Mouse (Mus musculus): ENCODE measurements around the gene Col6a6. TPM values are rescaled to one million over a fixed set of nuclear protein-coding genes. Genes with fewer than 3 reads are reported as not detected.

Col6a6 gene
- total and polyA plus RNA-seq, 3 experiments = 0.05 TPM; not detected in 2

GRCm38 (mm10) chr9:105731976-105732375 lies 96.0 kb downstream of the Col6a6 start:
- ATAC-seq (ENCODE audit: extremely low read depth, insufficient number of reproducible peaks, low FRiP score, poor library complexity, severe bottlenecking) (no peak), DNase-seq (ENCODE audit: low spot score) (no peak)
- Histone ChIP-seq H3K27me3 (ENCODE audit: insufficient read depth, low read length) (no peaks in the 10 kb centered on the region), H3K4me1 (ENCODE audit: insufficient read depth, low read depth, low read length) (no peaks in the 10 kb centered on the region), H3K4me3 (ENCODE audit: low read depth, low read length) (no peak overlapping the region), H3K36me3 (replicated peaks) (no peaks in the 10 kb centered on the region), H3K9me3 (replicated peaks) (peaks cover 5% of the 10 kb centered on the region; the same call in 1 of the 2 replicates)
- TF ChIP-seq TAL1 (conservative IDR thresholded peaks at IDR 0.05; ENCODE audit: low read depth, low read length) (no peak), GATA2 (IDR thresholded peaks at IDR 0.05; ENCODE audit: borderline replicate concordance, low read depth, low read length) (no peak), CTCF (IDR thresholded peaks at IDR 0.05; ENCODE audit: low read depth, low read length) (no peak), GATA1 (IDR thresholded peaks at IDR 0.05; ENCODE audit: borderline replicate concordance, low read length) (no peak), POLR2AphosphoS5 (IDR thresholded peaks at IDR 0.05; ENCODE audit: insufficient replicate concordance, low read depth, low read length) (no peak)

DNA sequence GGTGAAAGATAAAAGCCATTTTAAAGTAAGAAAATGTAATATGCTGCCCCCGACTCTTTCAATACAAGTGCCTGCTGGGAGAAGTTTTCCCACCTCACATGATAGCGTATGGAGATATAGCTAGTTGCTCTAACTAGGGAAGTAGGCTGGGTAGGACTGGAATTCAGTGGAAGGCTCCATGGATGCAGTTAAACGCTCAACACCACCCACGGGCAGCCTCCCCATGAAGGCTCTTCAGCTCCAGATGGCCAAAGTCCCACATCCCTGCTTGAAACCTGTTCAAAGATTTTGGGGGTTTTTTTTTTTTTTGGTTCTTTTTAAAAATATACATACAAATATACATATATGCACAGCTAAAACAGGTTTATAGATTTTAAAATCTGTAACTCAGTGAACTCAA lies 107.5 kb downstream of the Col6a6 start:
- Histone ChIP-seq H3K4me3 (ENCODE audit: low read depth, low read length) (no peak overlapping the region), H3K36me3 (replicated peaks) (no peaks in the 10 kb centered on the region), H3K9me3 (replicated peaks) (no peaks in the 10 kb centered on the region), H3K27me3 (ENCODE audit: insufficient read depth, low read length) (no peaks in the 10 kb centered on the region), H3K4me1 (ENCODE audit: insufficient read depth, low read depth, low read length) (no peaks in the 10 kb centered on the region)
- no peak for DNase-seq (ENCODE audit: low spot score)
- no peak for ATAC-seq (ENCODE audit: extremely low read depth, insufficient number of reproducible peaks, low FRiP score, poor library complexity, severe bottlenecking)
- TF ChIP-seq TAL1 (conservative IDR thresholded peaks at IDR 0.05; ENCODE audit: low read depth, low read length) (no peak), POLR2AphosphoS5 (IDR thresholded peaks at IDR 0.05; ENCODE audit: insufficient replicate concordance, low read depth, low read length) (no peak), GATA2 (IDR thresholded peaks at IDR 0.05; ENCODE audit: borderline replicate concordance, low read depth, low read length) (no peak), GATA1 (IDR thresholded peaks at IDR 0.05; ENCODE audit: borderline replicate concordance, low read length) (no peak), CTCF (IDR thresholded peaks at IDR 0.05; ENCODE audit: low read depth, low read length) (no peak)

DNA sequence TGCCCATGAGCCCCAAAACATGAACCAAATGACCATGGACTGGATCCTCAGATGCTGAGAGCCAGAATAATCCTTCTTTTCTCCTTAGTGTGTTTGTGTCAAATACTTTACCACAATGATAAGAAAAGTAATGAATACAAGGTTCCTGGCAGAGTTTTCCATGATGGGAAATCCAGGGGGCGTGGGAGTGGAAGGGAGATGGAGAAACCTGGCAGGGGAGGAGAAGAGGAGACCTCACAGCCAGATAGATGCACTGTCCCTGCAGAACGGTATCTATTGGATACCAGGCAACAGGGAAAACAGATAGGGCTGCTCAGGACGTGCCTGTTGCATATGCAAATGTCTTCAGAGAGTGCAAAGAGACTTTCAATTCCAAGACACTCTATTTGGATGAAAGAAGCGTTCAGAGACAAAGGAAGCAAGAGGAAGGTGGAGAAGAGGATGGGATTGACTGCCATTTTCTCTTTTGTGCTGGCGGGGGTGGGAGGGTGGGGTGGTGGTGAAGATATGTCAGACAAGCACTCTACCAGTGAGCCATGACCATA lies 108.0 kb downstream of the Col6a6 start:
- Histone ChIP-seq H3K36me3 (replicated peaks) (no peaks in the 10 kb centered on the region), H3K4me3 (ENCODE audit: low read depth, low read length) (no peak overlapping the region), H3K27me3 (ENCODE audit: insufficient read depth, low read length) (no peaks in the 10 kb centered on the region), H3K4me1 (ENCODE audit: insufficient read depth, low read depth, low read length) (no peaks in the 10 kb centered on the region), H3K9me3 (replicated peaks) (no peaks in the 10 kb centered on the region)
- DNase-seq (ENCODE audit: low spot score) (no peak), ATAC-seq (ENCODE audit: extremely low read depth, insufficient number of reproducible peaks, low FRiP score, poor library complexity, severe bottlenecking) (no peak)
- no peak for TF ChIP-seq TAL1 (conservative IDR thresholded peaks at IDR 0.05; ENCODE audit: low read depth, low read length)
- TF ChIP-seq GATA2 (IDR thresholded peaks at IDR 0.05; ENCODE audit: borderline replicate concordance, low read depth, low read length) = no peak
- no peak for TF ChIP-seq GATA1 (IDR thresholded peaks at IDR 0.05; ENCODE audit: borderline replicate concordance, low read length)
- no peak for TF ChIP-seq POLR2AphosphoS5 (IDR thresholded peaks at IDR 0.05; ENCODE audit: insufficient replicate concordance, low read depth, low read length)
- TF ChIP-seq CTCF (IDR thresholded peaks at IDR 0.05; ENCODE audit: low read depth, low read length) = no peak

GRCm38 (mm10) chr9:105719367-105719766 lies 108.6 kb downstream of the Col6a6 start:
- Histone ChIP-seq H3K9me3 (replicated peaks) (no peaks in the 10 kb centered on the region), H3K4me3 (ENCODE audit: low read depth, low read length) (no peak overlapping the region), H3K27me3 (ENCODE audit: insufficient read depth, low read length) (no peaks in the 10 kb centered on the region), H3K36me3 (replicated peaks) (no peaks in the 10 kb centered on the region), H3K4me1 (ENCODE audit: insufficient read depth, low read depth, low read length) (no peaks in the 10 kb centered on the region)
- no peak for TF ChIP-seq GATA1 (IDR thresholded peaks at IDR 0.05; ENCODE audit: borderline replicate concordance, low read length)
- TF ChIP-seq CTCF (IDR thresholded peaks at IDR 0.05; ENCODE audit: low read depth, low read length) = no peak
- TF ChIP-seq GATA2 (IDR thresholded peaks at IDR 0.05; ENCODE audit: borderline replicate concordance, low read depth, low read length) = no peak
- TF ChIP-seq POLR2AphosphoS5 (IDR thresholded peaks at IDR 0.05; ENCODE audit: insufficient replicate concordance, low read depth, low read length) = no peak
- TF ChIP-seq TAL1 (conservative IDR thresholded peaks at IDR 0.05; ENCODE audit: low read depth, low read length) = no peak
- ATAC-seq (ENCODE audit: extremely low read depth, insufficient number of reproducible peaks, low FRiP score, poor library complexity, severe bottlenecking) (no peak), DNase-seq (ENCODE audit: low spot score) (no peak)

- Histone ChIP-seq H3K36me3 (replicated peaks) (no peaks in the 10 kb centered on the region), H3K9me3 (replicated peaks) (no peaks in the 10 kb centered on the region), H3K27me3 (ENCODE audit: insufficient read depth, low read length) (no peaks in the 10 kb centered on the region), H3K4me3 (ENCODE audit: low read depth, low read length) (no peak overlapping the region), H3K4me1 (ENCODE audit: insufficient read depth, low read depth, low read length) (no peaks in the 10 kb centered on the region)
- no peak for TF ChIP-seq GATA1 (IDR thresholded peaks at IDR 0.05; ENCODE audit: borderline replicate concordance, low read length)
- TF ChIP-seq GATA2 (IDR thresholded peaks at IDR 0.05; ENCODE audit: borderline replicate concordance, low read depth, low read length) = no peak
- no peak for TF ChIP-seq TAL1 (conservative IDR thresholded peaks at IDR 0.05; ENCODE audit: low read depth, low read length)
- TF ChIP-seq POLR2AphosphoS5 (IDR thresholded peaks at IDR 0.05; ENCODE audit: insufficient replicate concordance, low read depth, low read length) = no peak
- TF ChIP-seq CTCF (IDR thresholded peaks at IDR 0.05; ENCODE audit: low read depth, low read length) = no peak
- ATAC-seq (ENCODE audit: extremely low read depth, insufficient number of reproducible peaks, low FRiP score, poor library complexity, severe bottlenecking) = no peak
- no peak for DNase-seq (ENCODE audit: low spot score)
Observed at GRCm38 (mm10) chr9:105712049-105712448, 115.9 kb downstream of the Col6a6 start.

DNA sequence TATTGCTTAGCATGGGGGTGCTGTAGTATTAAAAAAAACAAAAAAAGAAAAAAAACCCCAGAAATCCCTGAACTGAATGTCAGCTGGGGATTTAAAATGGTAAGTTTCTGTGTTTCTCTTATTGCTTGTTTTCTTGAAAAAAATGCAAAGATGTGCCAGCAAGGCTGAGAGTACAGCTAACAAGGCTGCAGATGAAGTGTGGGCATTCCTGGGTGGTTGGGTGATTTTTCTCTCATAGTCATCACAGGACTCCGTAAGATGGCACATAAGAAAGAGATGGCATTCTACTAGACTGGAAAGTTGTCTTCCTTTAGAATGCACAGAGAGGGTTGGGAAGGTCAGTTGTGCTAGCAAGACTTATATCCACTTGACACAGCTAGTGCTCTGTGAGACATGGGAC lies 122.9 kb downstream of the Col6a6 start:
- no peak for ATAC-seq (ENCODE audit: extremely low read depth, insufficient number of reproducible peaks, low FRiP score, poor library complexity, severe bottlenecking)

More for the DNA sequence above, 122.9 kb downstream of the Col6a6 start:
- Histone ChIP-seq H3K27me3 (ENCODE audit: insufficient read depth, low read length) (no peaks in the 10 kb centered on the region), H3K36me3 (replicated peaks) (no peaks in the 10 kb centered on the region), H3K4me1 (ENCODE audit: insufficient read depth, low read depth, low read length) (no peaks in the 10 kb centered on the region), H3K9me3 (replicated peaks) (peaks cover 4% of the 10 kb centered on the region), H3K4me3 (ENCODE audit: low read depth, low read length) (no peak overlapping the region)
- no peak for TF ChIP-seq TAL1 (conservative IDR thresholded peaks at IDR 0.05; ENCODE audit: low read depth, low read length)
- TF ChIP-seq GATA1 (IDR thresholded peaks at IDR 0.05; ENCODE audit: borderline replicate concordance, low read length) = no peak
- no peak for TF ChIP-seq CTCF (IDR thresholded peaks at IDR 0.05; ENCODE audit: low read depth, low read length)
- no peak for TF ChIP-seq GATA2 (IDR thresholded peaks at IDR 0.05; ENCODE audit: borderline replicate concordance, low read depth, low read length)
- no peak for DNase-seq (ENCODE audit: low spot score)

Measured in G1E (cell line).